ENCODE assay signal across 11 mouse cellular contexts in genomic region chr17:25224586-25225222, GRCm38 (mm10). TPM values are rescaled to one million over a fixed set of nuclear protein-coding genes. Genes with fewer than 3 reads are reported as not detected.
DNase-seq lines count a peak whose midpoint lies in the region; ATAC-seq and TF ChIP-seq lines count a peak whose summit lies in the region.
"Had no signal": no experiment of that assay in that cellular context is flagged by ENCODE, and none has a peak within 500 bp of the region (broad histone marks: within the 10 kb centered on the region; RNA-seq: fewer than 3 reads in every experiment).

No protein-coding gene starts in this region.

- 77% methylated on average over 7 of the region's 7 CpGs for WGBS in cerebellum, adult 2 months
- 58% methylated on average over 7 of the region's 7 CpGs for WGBS in spleen, adult 2 months

- peaks cover 9% of the 10 kb centered on the region for H3K36me3 ChIP-seq in spleen, adult 2 months (ENCODE audit: control insufficient read depth, insufficient read depth, low read length)

- no peaks in the 10 kb centered on the region for H3K27me3 ChIP-seq in cerebellum, adult 2 months (ENCODE audit: control insufficient read depth, insufficient read depth, low read length)
- no peaks in the 10 kb centered on the region for H3K27me3 ChIP-seq in spleen, adult 2 months (ENCODE audit: control insufficient read depth, insufficient read depth, low read length)

- ATAC-seq in megakaryocyte, adult 5-6 weeks (ENCODE audit: poor library complexity, severe bottlenecking), result peak; percentile 12; the same call in 1 of the 2 replicates
- ATAC-seq: hindbrain, postnatal 0 days had no signal

- TF ChIP-seq CTCF in cerebellum, adult 2 months (IDR thresholded peaks at IDR 0.05; ENCODE audit: borderline replicate concordance, insufficient read depth, low read depth, low read length), result no peak
- no peak for TF ChIP-seq CTCF in spleen, adult 2 months (IDR thresholded peaks at IDR 0.05; ENCODE audit: extremely low read depth, insufficient read depth, insufficient read length, insufficient replicate concordance)

- peaks cover 26% of the 10 kb centered on the region for H3K4me1 ChIP-seq in cerebellum, adult 2 months (ENCODE audit: control insufficient read depth, insufficient read depth, low read length)
- peaks cover 34% of the 10 kb centered on the region for H3K4me1 ChIP-seq in spleen, adult 2 months (ENCODE audit: control insufficient read depth, insufficient read depth, insufficient read length)

- H3K4me3 ChIP-seq in cerebellum, adult 2 months (replicated peaks; ENCODE audit: insufficient read depth, low read depth, low read length), result no peak overlapping the region
- H3K4me3 ChIP-seq in spleen, adult 2 months (ENCODE audit: extremely low read depth, insufficient read depth, insufficient read length), result peak overlapping the region; percentile 0; the same call in 1 of the 2 replicates

- no peak for TF ChIP-seq POLR2A in cerebellum, adult 2 months (IDR thresholded peaks at IDR 0.05; ENCODE audit: borderline replicate concordance, insufficient read depth, low read length)
- TF ChIP-seq POLR2A in spleen, adult 2 months (IDR thresholded peaks at IDR 0.05; ENCODE audit: low read depth, low read length), result no peak

- H3K27ac ChIP-seq in cerebellum, adult 2 months (ENCODE audit: insufficient read depth, low read length), result peak overlapping the region; percentile 96; the same call in 1 of the 2 replicates
- H3K27ac ChIP-seq in spleen, adult 2 months (ENCODE audit: insufficient read depth, low read length), result peak overlapping the region; percentile 72
- H3K27ac ChIP-seq: hindbrain, postnatal 0 days had no signal

- DNase-seq in cerebellum, adult 2 months, result no peak
- no peak for DNase-seq in cerebellum, adult 11-12 months
- DNase-seq in spleen, adult 2 months (ENCODE audit: low read depth in 1 of 2, low spot score in 2 of 2), result peak; percentile 42 to 53
- no peak for DNase-seq in spleen, adult 12 weeks (ENCODE audit: low spot score)
- DNase-seq in layer of hippocampus, postnatal 36 days, result no peak
- no peak for DNase-seq in right cerebral cortex, postnatal 10 days (ENCODE audit: low spot score in 2 of 2)
- no peak for DNase-seq in ovary, adult 18-20 months (ENCODE audit: low spot score)
- DNase-seq: layer of hippocampus, adult 9-11 months; lung, postnatal 10 days had no signal

RNA-seq across cellular contexts. Expression of gene Gnptg, which starts 15.2 kb away (rescaled TPM):
- 131 and 146 TPM in 2 replicates for polyA plus RNA-seq in cerebellum, adult 2 months (2012; rRNA removed)
- 22.4 and 25.6 TPM in 2 replicates for polyA plus RNA-seq in spleen, adult 2 months (2012; rRNA removed)
- total RNA-seq in megakaryocyte, adult 5-6 weeks (2015), result 17.1 and 19.0 TPM in 2 replicates
- 12.3 and 13.0 TPM in 2 replicates for total RNA-seq in megakaryocyte, adult 5-6 weeks (2017)
- total RNA-seq in layer of hippocampus, postnatal 36 days (2021), result 10 to 100 TPM; 67.3 to 72.2 TPM

RNA-seq across cellular contexts. Expression of gene Tsr3, which starts 15.3 kb away (rescaled TPM):
- polyA plus RNA-seq in cerebellum, adult 2 months (2012; rRNA removed), result 40.4 and 42.4 TPM in 2 replicates
- 13.1 and 15.7 TPM in 2 replicates for polyA plus RNA-seq in spleen, adult 2 months (2012; rRNA removed)
- 7.3 and 9.2 TPM in 2 replicates for total RNA-seq in megakaryocyte, adult 5-6 weeks (2015)
- total RNA-seq in megakaryocyte, adult 5-6 weeks (2017), result 15.0 and 22.8 TPM in 2 replicates
- 10 to 100 TPM; 23.5 to 25.5 TPM for total RNA-seq in layer of hippocampus, postnatal 36 days (2021)

RNA-seq across cellular contexts. Expression of gene Baiap3, which starts 31.5 kb away (rescaled TPM):
- polyA plus RNA-seq in cerebellum, adult 2 months (2012; rRNA removed), result 24.4 and 26.5 TPM in 2 replicates
- polyA plus RNA-seq in spleen, adult 2 months (2012; rRNA removed), result 23.1 and 23.8 TPM in 2 replicates
- total RNA-seq in megakaryocyte, adult 5-6 weeks (2015), result 3.3 and 3.7 TPM in 2 replicates
- total RNA-seq in megakaryocyte, adult 5-6 weeks (2017), result 1.8 and 4.0 TPM in 2 replicates
- total RNA-seq in layer of hippocampus, postnatal 36 days (2021), result 1 to 10 TPM; 6.2 to 7.7 TPM

RNA-seq across cellular contexts. Expression of gene Unkl, which starts 36.5 kb away (rescaled TPM):
- 56.2 and 57.4 TPM in 2 replicates for polyA plus RNA-seq in cerebellum, adult 2 months (2012; rRNA removed)
- 30.4 and 32.0 TPM in 2 replicates for polyA plus RNA-seq in spleen, adult 2 months (2012; rRNA removed)
- 7.3 and 7.7 TPM in 2 replicates for total RNA-seq in megakaryocyte, adult 5-6 weeks (2015)
- 7.3 and 10.5 TPM in 2 replicates for total RNA-seq in megakaryocyte, adult 5-6 weeks (2017)
- 10 to 100 TPM; 39.4 to 44.6 TPM for total RNA-seq in layer of hippocampus, postnatal 36 days (2021)

RNA-seq across cellular contexts. Expression of gene BC003965, which starts 40.4 kb away (rescaled TPM):
- polyA plus RNA-seq in cerebellum, adult 2 months (2012; rRNA removed), result 23.4 and 25.2 TPM in 2 replicates
- 9.1 and 10.0 TPM in 2 replicates for polyA plus RNA-seq in spleen, adult 2 months (2012; rRNA removed)
- total RNA-seq in megakaryocyte, adult 5-6 weeks (2015), result 9.7 and 10.8 TPM in 2 replicates
- total RNA-seq in megakaryocyte, adult 5-6 weeks (2017), result 2.7 and 5.9 TPM in 2 replicates
- 10 to 100 TPM; 20.3 to 22.6 TPM for total RNA-seq in layer of hippocampus, postnatal 36 days (2021)

Comparison
In these comparisons a context has a peak if more than half of its experiments do, and no peak if none do; other contexts are left out.
1. DNase-seq: peak in spleen, adult 2 months (2 of 2); none in cerebellum, adult 2 months (0 of 2), cerebellum, adult 11-12 months (single experiment), spleen, adult 12 weeks (single experiment), layer of hippocampus, postnatal 36 days (0 of 2), right cerebral cortex, postnatal 10 days (0 of 2) and ovary, adult 18-20 months (single experiment).